Mouse (Mus musculus) induced T-regulatory cell, adult 2 months (primary cell): ENCODE measurements around the gene Krtap19-2.
A peak's percentile ranks its signal among the peaks of the same experiment; 100 is the strongest.

ENCODE experiments used
- DNase-seq: peaks from one replicate; pipeline ENCODE4 v3.0.0-alpha.2; 2012; ENCODE audit warnings: low read depth

Krtap19-2 gene

GRCm38 (mm10) chr16:88874169-88874568 is at the start of gene Krtap19-2:
TSS of gene Krtap19-2 (minus strand) at chr16:88874269.
- DNase-seq: no peak

GRCm38 (mm10) chr16:88896357-88896756 is 22.3 kb upstream of the Krtap19-2 start, which contains the start of gene Krtap19-5:
TSS of gene Krtap19-5 (minus strand) at chr16:88896457.
- DNase-seq: no peak

- no peak for DNase-seq
These were observed 12.8 kb upstream of the Krtap19-2 start for GRCm38 (mm10) chr16:88886870-88887269.

- no peak for DNase-seq
These were observed 10.9 kb upstream of the Krtap19-2 start, which contains the start of gene Krtap19-4 for GRCm38 (mm10) chr16:88884989-88885388. TSS of gene Krtap19-4 (minus strand) at chr16:88885089.

- DNase-seq: no peak
These were observed 3.9 kb upstream of the Krtap19-2 start, which contains the start of gene Krtap19-3 for GRCm38 (mm10) chr16:88877938-88878337. TSS of gene Krtap19-3 (minus strand) at chr16:88878038.

- DNase-seq: no peak
These were observed 4.8 kb downstream of the Krtap19-2 start, which contains the start of gene Krtap19-1 for GRCm38 (mm10) chr16:88869311-88869710. TSS of gene Krtap19-1 (minus strand) at chr16:88869411.

- no peak for DNase-seq
These were observed 9.1 kb downstream of the Krtap19-2 start for GRCm38 (mm10) chr16:88864887-88865407.

GRCm38 (mm10) chr16:88851450-88851849 is 22.6 kb downstream of the Krtap19-2 start:
- DNase-seq: peak; percentile 8

GRCm38 (mm10) chr16:88848558-88848957 is 25.5 kb downstream of the Krtap19-2 start:
- DNase-seq: no peak

- DNase-seq: no peak
These were observed 26.7 kb downstream of the Krtap19-2 start for GRCm38 (mm10) chr16:88847363-88847762.

- no peak for DNase-seq
These were observed 47.1 kb downstream of the Krtap19-2 start for GRCm38 (mm10) chr16:88826978-88827377.

- no peak for DNase-seq
These were observed 47.9 kb downstream of the Krtap19-2 start, which contains the start of gene Krtap14 for GRCm38 (mm10) chr16:88826095-88826652. TSS of gene Krtap14 (minus strand) at chr16:88826145.

GRCm38 (mm10) chr16:88823736-88824135 is 50.3 kb downstream of the Krtap19-2 start:
- DNase-seq: peak; percentile 1
